Mouse (Mus musculus) spleen, postnatal 14 days (tissue): ENCODE data around the gene Pik3ap1.
A peak's percentile ranks its signal among the peaks of the same experiment; 100 is the strongest.
"Not testable (repeated sequence)": the region's sequence is repeated elsewhere in the genome, so short reads cannot be mapped to it uniquely, and the experiment has no call there.

Experiments
- DNase-seq, 2 experiments: peaks; one replicate each; pipeline ENCODE4 v3.0.0; 2021 to 2022; ENCODE audit warnings: low spot score in 2 of 2

The Pik3ap1 gene

DNA sequence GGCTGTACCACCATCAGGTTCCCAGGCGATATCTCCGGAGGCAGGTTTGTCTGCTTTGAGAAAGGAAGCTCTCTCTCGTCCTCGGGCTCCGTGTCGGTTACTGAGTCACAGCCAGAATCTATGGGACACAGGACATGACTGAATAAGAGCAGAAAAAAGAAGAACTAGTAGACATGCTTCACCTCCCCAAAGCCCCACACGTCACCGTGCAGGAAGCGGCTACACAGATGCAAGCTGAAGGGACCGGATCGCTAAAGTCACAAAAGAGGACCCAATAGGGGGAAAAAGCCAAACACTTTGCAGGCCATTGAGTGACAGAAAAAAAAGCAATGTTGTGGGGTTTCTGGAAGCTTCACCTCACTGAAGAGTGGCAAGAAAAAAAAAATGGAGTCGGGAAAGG, 52.7 kb downstream of the Pik3ap1 start:
- DNase-seq: peak; percentile 32 to 52

GRCm38 (mm10) chr19:41330401-41330800, 54.5 kb downstream of the Pik3ap1 start:
- DNase-seq: no peak

GRCm38 (mm10) chr19:41329961-41330360, 54.9 kb downstream of the Pik3ap1 start:
- DNase-seq: no peak

DNA sequence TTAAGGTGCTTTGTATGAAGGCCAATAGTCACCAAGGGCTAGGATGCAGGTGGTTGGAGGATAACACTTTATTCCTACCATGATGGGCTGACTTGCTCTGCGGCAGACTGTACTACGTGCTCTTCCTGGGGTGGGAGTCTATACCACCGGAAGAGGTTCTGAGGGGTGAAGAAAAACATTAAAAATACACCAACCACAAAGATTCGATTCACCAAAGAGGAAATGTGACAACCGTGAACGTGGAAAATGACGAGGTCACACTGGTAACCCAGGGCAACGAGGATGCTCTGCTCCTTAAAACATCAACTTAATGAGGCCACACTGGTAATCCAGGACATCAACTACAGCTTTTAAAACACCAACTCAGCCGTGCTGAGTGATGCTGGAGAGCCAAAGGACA, 56.2 kb downstream of the Pik3ap1 start:
- DNase-seq: no peak

DNA sequence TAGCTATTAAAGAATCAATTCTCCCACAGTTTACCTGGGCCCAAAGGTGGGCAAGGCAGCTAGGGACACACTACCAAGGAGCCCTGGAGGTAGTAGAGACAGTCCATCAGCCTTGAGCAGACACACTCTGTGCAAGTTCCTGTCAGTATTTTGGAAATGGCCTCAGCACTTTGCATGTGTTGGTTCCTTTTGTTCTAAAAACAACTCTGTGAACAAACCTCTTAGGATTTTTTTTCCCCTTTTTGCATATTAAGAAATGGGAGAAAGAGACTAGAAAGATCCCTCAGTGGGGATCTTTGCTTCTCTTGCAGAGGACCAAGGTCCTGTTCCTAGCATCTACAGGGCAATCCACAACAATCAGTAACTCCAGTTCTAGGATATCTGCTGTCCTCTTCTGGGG, 61.1 kb downstream of the Pik3ap1 start:
- no peak for DNase-seq

DNA sequence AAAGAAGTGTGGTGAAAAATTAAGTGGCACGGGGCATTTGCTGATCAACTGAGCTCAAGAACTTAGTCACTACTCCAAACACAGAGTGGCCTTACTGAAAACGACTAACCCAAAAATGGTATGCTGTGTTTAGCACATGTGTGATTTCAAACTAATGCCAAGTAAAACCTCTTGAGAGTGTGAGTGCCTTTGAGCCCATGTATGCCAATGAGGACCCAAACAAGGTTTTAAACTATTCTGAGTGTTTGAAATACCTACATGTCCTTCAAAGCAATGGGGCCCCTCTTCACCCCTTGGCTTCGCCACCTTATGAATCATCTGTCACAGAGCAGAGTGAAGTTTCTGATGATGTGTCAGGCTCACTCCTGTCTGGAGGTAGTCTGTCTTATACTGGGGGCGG, 61.8 kb downstream of the Pik3ap1 start:
- no peak for DNase-seq

GRCm38 (mm10) chr19:41321149-41321548, 63.8 kb downstream of the Pik3ap1 start:
- DNase-seq: no peak

DNA sequence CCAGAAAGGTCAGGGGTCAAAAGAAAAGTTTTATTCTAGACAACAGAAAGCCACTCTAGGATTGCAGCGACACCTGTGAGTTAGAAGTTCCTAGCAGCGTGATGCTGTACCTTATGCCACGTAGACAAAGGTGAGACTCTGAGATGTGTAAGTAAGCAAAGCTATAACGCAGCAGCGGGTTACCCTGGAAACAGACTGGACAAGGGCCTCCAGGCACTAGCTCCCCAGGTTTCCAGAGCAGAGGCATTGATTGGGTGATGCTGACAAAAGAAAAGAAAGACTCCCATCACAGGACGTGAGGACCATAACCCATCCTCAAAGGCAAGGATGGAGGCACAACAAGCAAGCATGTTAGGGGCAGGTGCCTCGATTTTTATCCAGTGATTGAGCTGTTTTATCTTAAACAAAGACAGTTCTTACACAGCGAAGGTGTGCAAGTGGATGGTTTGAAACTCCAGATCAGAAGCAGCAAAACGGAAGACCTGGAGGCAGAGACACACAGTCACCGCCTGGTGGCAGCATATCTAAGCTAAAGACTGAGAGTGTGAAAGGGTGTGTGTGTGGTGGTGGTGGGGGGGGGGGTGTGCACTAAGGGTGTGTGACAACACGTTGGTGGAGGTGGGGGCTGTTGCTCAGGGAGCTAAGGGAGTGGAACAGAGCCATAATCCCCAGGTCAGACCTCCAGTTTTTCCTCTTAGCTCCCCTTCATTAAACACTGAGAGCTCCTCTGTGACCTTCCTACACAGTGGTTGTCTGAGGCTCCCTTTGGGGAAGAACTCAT, 67.4 kb downstream of the Pik3ap1 start:
- DNase-seq: peak in 1 of 2 experiments; percentile 49

GRCm38 (mm10) chr19:41314696-41315095, 70.2 kb downstream of the Pik3ap1 start:
- DNase-seq: no peak

GRCm38 (mm10) chr19:41313663-41314062, 71.2 kb downstream of the Pik3ap1 start:
- no peak for DNase-seq

DNA sequence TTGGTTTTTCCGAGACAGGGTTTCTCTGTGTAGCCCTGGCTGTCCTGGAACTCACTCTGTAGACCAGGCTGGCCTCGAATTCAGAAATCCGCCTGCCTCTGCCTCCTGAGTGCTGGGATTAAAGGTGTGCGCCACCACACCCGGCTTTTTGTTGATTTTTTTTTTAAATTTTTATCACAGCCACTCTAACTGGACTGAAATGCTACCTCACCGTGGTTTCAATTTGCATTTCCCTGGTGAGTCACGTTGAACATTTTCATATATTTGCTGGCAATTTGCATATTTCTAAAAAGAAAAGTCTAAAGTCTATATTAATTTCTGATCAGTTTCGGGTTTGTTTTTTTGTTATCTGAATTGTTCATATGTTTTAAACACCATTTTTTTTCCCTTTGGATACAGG, 72.3 kb downstream of the Pik3ap1 start:
- DNase-seq: not testable (repeated sequence)

GRCm38 (mm10) chr19:41312027-41312426, 72.9 kb downstream of the Pik3ap1 start:
- DNase-seq: no peak

GRCm38 (mm10) chr19:41310971-41311703, 73.8 kb downstream of the Pik3ap1 start:
- DNase-seq: no peak

- no peak for DNase-seq
Observed at GRCm38 (mm10) chr19:41303933-41304332, 81.0 kb downstream of the Pik3ap1 start.

DNA sequence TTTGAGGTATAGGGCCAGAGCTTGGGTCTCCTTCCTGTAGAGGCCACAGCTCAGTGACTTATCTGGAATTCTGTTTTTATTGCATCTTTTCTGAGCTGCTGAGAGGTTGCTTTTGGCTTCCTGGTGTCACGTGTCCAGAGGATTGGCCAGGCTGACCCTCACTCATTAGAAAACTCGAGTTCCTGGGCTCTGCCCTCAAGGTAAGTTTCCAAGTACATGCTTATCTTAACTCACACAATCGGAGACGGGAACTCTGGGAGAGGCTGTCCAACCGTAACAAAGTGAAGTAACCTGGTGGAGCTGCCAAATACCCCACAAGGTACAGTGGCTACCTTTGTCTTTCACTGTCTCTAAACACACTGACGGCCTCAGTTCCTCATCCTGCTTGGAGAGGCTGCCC, 81.5 kb downstream of the Pik3ap1 start:
- no peak for DNase-seq

DNA sequence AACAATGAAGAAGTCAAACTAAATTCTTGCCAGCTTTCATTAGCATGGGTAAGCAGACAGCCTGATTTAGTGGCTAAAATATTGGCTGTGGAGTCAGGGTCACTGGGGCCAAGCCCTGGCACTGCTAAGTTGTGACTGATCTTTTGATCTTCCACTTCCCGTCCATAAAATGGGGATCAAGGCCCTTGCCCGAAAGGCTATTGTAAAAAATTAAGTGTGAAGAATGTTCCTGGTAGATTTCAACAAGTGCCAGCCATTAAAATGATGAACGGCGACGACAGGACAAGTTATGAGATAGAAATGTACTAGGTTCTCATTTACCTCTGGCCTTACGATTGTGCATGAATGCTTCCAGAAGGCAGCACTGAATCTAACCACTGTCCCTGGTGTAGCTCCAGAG, 83.0 kb downstream of the Pik3ap1 start:
- DNase-seq: no peak

GRCm38 (mm10) chr19:41299446-41299845, 85.5 kb downstream of the Pik3ap1 start:
- no peak for DNase-seq

- peak in 1 of 2 experiments; percentile 16 for DNase-seq
Observed at GRCm38 (mm10) chr19:41290952-41291619, 93.8 kb downstream of the Pik3ap1 start.

DNA sequence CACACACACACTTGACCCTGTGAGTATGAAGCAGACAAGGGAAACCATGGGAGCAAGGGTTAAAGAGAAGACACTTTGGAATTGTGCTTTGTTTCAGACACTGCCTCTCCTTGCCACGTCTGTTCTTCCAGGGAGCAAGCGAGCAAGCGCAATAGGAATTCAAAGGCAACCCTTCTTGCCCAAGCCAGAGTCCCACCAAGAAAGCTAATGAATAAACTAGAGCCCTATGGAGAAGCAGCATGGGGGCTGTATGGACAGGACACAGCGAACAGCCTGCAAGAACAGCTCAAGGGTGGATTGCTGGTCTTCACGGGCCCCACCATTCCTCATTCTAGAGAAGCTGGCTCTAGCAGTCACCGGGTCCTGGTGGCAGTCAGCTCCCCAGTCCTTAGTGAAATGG, 96.3 kb downstream of the Pik3ap1 start:
- no peak for DNase-seq

- no peak for DNase-seq
Observed at GRCm38 (mm10) chr19:41287224-41287623, 97.7 kb downstream of the Pik3ap1 start.

- no peak for DNase-seq
Observed at GRCm38 (mm10) chr19:41284515-41284914, 100.4 kb downstream of the Pik3ap1 start.

DNA sequence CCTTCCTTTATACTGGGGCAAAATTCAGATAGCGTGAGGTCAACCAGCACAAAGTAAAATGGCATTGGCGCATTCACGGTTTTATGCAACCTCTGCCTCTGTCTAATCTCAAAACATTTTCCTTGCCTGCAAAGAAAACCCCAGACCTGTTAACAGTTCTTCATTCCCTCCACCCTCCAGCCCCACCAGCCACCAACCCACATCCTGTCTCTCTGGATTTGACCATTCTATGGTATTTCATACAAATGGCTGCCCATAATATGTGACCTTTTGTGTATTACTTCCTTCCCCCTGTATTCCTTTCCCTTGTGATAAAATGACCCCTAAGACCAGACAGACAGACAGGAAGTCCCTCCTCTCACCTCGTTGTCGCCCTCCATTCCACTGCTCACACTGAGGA, 102.2 kb downstream of the Pik3ap1 start:
- DNase-seq: no peak

GRCm38 (mm10) chr19:41282216-41282615, 102.7 kb downstream of the Pik3ap1 start:
- DNase-seq: no peak
